Mouse (Mus musculus) heart, postnatal 0 days (tissue): ENCODE measurements at regions not wholly inside any gene's neighbourhood (a gene's known extent, or its start where the extent isn't known, plus 50 kb on each side); places are given as distances from the start of the nearest gene placed in this dataset.

Source experiments
- CTCF ChIP-seq: IDR thresholded peaks from 2 replicates; pipeline ENCODE4 v1.5.1; 2016; ENCODE audit warnings: antibody characterized with exemption, control low read depth, low read depth
- EP300 ChIP-seq: IDR thresholded peaks from 2 replicates; pipeline ENCODE4 v1.6.1; 2016; ENCODE audit warnings: antibody characterized with exemption, low read depth

DNA sequence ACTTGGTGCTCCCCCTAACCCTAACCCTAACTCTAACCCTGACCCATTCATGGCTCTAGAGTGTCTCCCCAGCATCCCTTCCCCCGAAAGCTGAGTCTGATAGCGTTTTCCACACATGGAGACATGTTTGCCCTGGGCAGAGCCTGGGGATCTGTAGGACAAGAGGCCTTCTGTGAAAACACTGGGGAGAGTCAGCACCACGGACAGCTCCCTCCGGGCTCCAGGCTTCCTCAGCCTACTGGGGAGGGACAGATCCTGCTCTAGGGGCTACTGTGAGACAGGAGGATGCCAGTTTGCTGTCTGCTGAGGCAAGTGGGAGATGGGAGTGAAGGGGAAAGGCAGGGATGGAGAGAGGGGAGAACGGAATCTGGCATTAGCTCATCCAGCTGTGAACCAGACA lies 111.5 kb upstream of the Igsf21 start:
- TF ChIP-seq CTCF = no peak
- no peak for TF ChIP-seq EP300
